Mouse (Mus musculus): ENCODE results near the gene Plekhg1. TPM values are rescaled to one million over a fixed set of nuclear protein-coding genes. Genes with fewer than 3 reads are reported as not detected.
A peak's percentile ranks its signal among the peaks of the same experiment; 100 is the strongest.

Gene Plekhg1
- polyA plus RNA-seq (2012; rRNA removed), result 13.0 and 14.8 TPM in 2 replicates

GRCm38 (mm10) chr10:3740148-3740503, at the start of gene Plekhg1:
Gene Plekhg1 (plus strand): TSS chr10:3740364.
- no peak for DNase-seq (ENCODE audit: low read depth)

GRCm38 (mm10) chr10:3692791-3693190, 47.4 kb upstream of the Plekhg1 start:
- no peak for DNase-seq (ENCODE audit: low read depth)

- no peak for DNase-seq (ENCODE audit: low read depth)
Measured at GRCm38 (mm10) chr10:3693699-3694280, 46.4 kb upstream of the Plekhg1 start.

GRCm38 (mm10) chr10:3695332-3695905, 44.7 kb upstream of the Plekhg1 start:
- DNase-seq (ENCODE audit: low read depth), result no peak

- no peak for DNase-seq (ENCODE audit: low read depth)
Measured at GRCm38 (mm10) chr10:3696727-3697348, 43.3 kb upstream of the Plekhg1 start.

GRCm38 (mm10) chr10:3697500-3697899, 42.7 kb upstream of the Plekhg1 start:
- no peak for DNase-seq (ENCODE audit: low read depth)

- DNase-seq (ENCODE audit: low read depth), result no peak
Measured at GRCm38 (mm10) chr10:3700225-3701073, 39.7 kb upstream of the Plekhg1 start.

- DNase-seq (ENCODE audit: low read depth), result no peak
Measured at GRCm38 (mm10) chr10:3701832-3702231, 38.3 kb upstream of the Plekhg1 start.

- no peak for DNase-seq (ENCODE audit: low read depth)
Measured at GRCm38 (mm10) chr10:3702585-3702984, 37.6 kb upstream of the Plekhg1 start.

GRCm38 (mm10) chr10:3706231-3706630, 33.9 kb upstream of the Plekhg1 start:
- DNase-seq (ENCODE audit: low read depth), result no peak

- no peak for DNase-seq (ENCODE audit: low read depth)
Measured at GRCm38 (mm10) chr10:3710081-3710480, 30.1 kb upstream of the Plekhg1 start.

GRCm38 (mm10) chr10:3715302-3715943, 24.7 kb upstream of the Plekhg1 start:
- DNase-seq (ENCODE audit: low read depth), result no peak

- DNase-seq (ENCODE audit: low read depth), result no peak
Measured at GRCm38 (mm10) chr10:3718021-3718865, 21.9 kb upstream of the Plekhg1 start.

GRCm38 (mm10) chr10:3720296-3720695, 19.9 kb upstream of the Plekhg1 start:
- DNase-seq (ENCODE audit: low read depth), result no peak

GRCm38 (mm10) chr10:3722339-3722738, 17.8 kb upstream of the Plekhg1 start:
- DNase-seq (ENCODE audit: low read depth), result no peak

GRCm38 (mm10) chr10:3724665-3725064, 15.5 kb upstream of the Plekhg1 start:
- DNase-seq (ENCODE audit: low read depth), result no peak

- DNase-seq (ENCODE audit: low read depth), result no peak
Measured at GRCm38 (mm10) chr10:3729666-3730065, 10.5 kb upstream of the Plekhg1 start.

GRCm38 (mm10) chr10:3730314-3730713, 9.8 kb upstream of the Plekhg1 start:
- no peak for DNase-seq (ENCODE audit: low read depth)

- no peak for DNase-seq (ENCODE audit: low read depth)
Measured at GRCm38 (mm10) chr10:3737034-3737433, 3.1 kb upstream of the Plekhg1 start.

- DNase-seq (ENCODE audit: low read depth), result peak; percentile 52
Measured at GRCm38 (mm10) chr10:3740504-3741388, 582 bp downstream of the Plekhg1 start.
